Mouse (Mus musculus) macrophage (primary cell): ENCODE measurements around the gene Arhgap31. TPM values are rescaled to one million over a fixed set of nuclear protein-coding genes. Genes with fewer than 3 reads are reported as not detected.
"Not testable (repeated sequence)": the region's sequence is repeated elsewhere in the genome, so short reads cannot be mapped to it uniquely, and the experiment has no call there.

Experiments used
- H3K27ac ChIP-seq: fragments of 350-480 bp; formaldehyde crosslinking; 2 replicates; pipeline ENCODE4 v1.9.0; 2021
- H3K36me3 ChIP-seq: fragments of 350-480 bp; formaldehyde crosslinking; 2 replicates; pipeline ENCODE4 v1.9.0; 2021; ENCODE audit errors: inconsistent target
- H3K4me3 ChIP-seq: fragments of 350-480 bp; formaldehyde crosslinking; 2 replicates; pipeline ENCODE4 v1.9.0; 2021; ENCODE audit errors: inconsistent target
- H3K79me2 ChIP-seq: fragments of 350-480 bp; formaldehyde crosslinking; 2 replicates; pipeline ENCODE4 v1.9.0; 2021; ENCODE audit errors: inconsistent target
- WGBS: methylation state at CpG from one replicate; pipeline ENCODE4 v1.1.7; 2026; ENCODE audit warnings: inconsistent platforms; ENCODE audit not compliant: missing documents; 5-methylcytosine and 5-hydroxymethylcytosine counted together
- polyA plus RNA-seq: library from polyadenylated mRNA; stranded (reverse); fragments of 250-400 nt; gene quantifications from 3 replicates; pipeline ENCODE4 v1.2.4, GENCODE M21; 2018; ENCODE audit warnings: inconsistent platforms

Gene Arhgap31
- polyA plus RNA-seq, 1 experiment from 2014 or later = 40.3 TPM

GRCm38 (mm10) chr16:38687673-38688072, 25.4 kb downstream of the Arhgap31 start:
- Histone ChIP-seq H3K79me2 (peaks cover 75% of the 10 kb centered on the region), H3K36me3 (peaks cover 13% of the 10 kb centered on the region; the same call in 1 of the 2 replicates), H3K27ac (no peak overlapping the region), H3K4me3 (no peak overlapping the region)
- WGBS = 92% methylated on average over 6 of the region's 6 CpGs

DNA sequence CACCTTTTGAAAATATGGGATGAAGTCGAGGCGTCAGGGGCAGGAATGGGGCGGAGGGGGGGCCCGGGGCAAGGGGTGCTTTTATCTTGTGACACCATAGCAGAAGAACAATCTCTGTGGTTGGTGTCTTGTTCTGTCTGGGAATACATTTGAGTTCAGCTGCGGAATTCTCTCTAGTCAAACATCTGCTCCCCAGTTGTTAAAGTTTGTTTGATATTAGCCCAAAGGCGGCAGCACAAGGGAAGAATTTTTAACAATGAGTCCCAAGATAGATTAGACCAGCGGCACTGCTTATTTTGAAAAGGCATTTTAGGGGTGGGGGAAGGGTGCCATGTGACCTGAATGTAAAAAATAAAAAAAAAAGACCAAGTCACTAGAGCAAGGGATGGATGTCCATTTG, 30.0 kb downstream of the Arhgap31 start:
- Histone ChIP-seq H3K27ac (no peak overlapping the region), H3K36me3 (peaks cover 6% of the 10 kb centered on the region; the same call in 1 of the 2 replicates), H3K4me3 (no peak overlapping the region), H3K79me2 (peaks cover 64% of the 10 kb centered on the region; the same call in 1 of the 2 replicates)
- WGBS = 99% methylated on average over 7 of the region's 7 CpGs

- no peak overlapping the region for H3K27ac ChIP-seq
- H3K36me3 ChIP-seq = peaks cover 6% of the 10 kb centered on the region; the same call in 1 of the 2 replicates
- WGBS = 91% methylated on average over 2 of the region's 2 CpGs
- no peak overlapping the region for H3K4me3 ChIP-seq
- peaks cover 64% of the 10 kb centered on the region; the same call in 1 of the 2 replicates for H3K79me2 ChIP-seq
Measured at GRCm38 (mm10) chr16:38681313-38681712, 31.8 kb downstream of the Arhgap31 start.

DNA sequence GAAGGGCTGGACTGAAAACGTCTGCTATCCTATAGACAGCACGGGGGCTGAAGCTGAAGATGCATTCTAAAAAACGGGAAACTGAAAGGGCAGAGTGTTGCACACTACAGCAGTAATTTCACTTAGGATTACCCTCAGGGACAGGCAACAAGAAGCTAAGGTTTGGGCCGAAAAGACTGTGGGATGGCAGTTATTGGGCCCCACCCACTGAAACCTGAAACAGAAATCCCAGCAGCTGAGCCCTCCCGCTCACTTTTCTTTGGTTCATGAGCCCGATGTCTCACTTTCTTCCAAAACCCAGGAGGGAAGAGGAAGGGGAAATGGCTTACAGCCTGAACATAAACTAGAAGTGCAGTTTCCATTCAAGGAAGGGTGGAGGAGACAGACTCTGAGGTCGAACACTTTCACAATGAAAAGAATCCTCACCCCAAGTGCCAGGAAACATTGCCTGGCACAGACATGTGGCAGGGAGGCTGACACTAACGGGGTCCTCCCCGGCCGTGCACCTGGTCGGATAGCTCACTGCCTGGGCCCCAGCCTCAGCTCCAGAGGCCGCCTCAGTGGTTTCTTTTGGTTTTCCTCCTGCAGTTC, 33.5 kb downstream of the Arhgap31 start:
- H3K4me3 ChIP-seq = peak overlapping the region; percentile 23
- 6% methylated on average over 12 of the region's 12 CpGs for WGBS
- peak overlapping the region; percentile 83 for H3K27ac ChIP-seq
- H3K36me3 ChIP-seq = 0 out of 2 replicates have a peak, but pooled peaks cover 3% of the 10 kb centered on the region
- H3K79me2 ChIP-seq = peaks cover 81% of the 10 kb centered on the region; the same call in 1 of the 2 replicates

GRCm38 (mm10) chr16:38678853-38679252, 34.2 kb downstream of the Arhgap31 start:
- peaks cover 88% of the 10 kb centered on the region for H3K79me2 ChIP-seq
- H3K4me3 ChIP-seq = peak overlapping the region; percentile 23
- H3K27ac ChIP-seq = peak overlapping the region; percentile 83
- H3K36me3 ChIP-seq = peaks cover 4% of the 10 kb centered on the region; the same call in 1 of the 2 replicates
- 23% methylated on average over 8 of the region's 8 CpGs for WGBS

GRCm38 (mm10) chr16:38677941-38678340, 35.1 kb downstream of the Arhgap31 start:
- WGBS = 91% methylated on average over 2 of the region's 2 CpGs
- peaks cover 89% of the 10 kb centered on the region for H3K79me2 ChIP-seq
- H3K27ac ChIP-seq, H3K36me3 ChIP-seq, H3K4me3 ChIP-seq: not testable (repeated sequence)

DNA sequence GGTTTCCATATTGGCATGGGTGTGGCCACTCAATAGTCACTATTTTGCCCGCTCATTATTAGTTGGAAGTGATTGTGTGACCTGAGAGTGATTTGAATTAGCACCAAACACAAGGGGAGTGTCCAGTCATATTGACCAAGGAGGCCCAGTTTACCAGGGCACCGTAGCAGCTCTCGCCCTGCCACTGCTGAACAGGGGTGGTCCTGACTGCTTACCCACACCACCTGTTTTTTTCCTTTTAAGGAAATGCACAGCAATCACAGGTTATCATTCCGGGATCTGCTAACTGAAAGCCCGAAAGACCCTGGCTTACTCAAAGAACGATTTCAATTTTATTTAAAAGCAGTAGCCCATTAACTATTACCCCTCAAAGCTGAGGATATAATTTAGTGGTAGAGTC, 35.9 kb downstream of the Arhgap31 start:
- no peak overlapping the region for H3K27ac ChIP-seq
- no peak overlapping the region for H3K4me3 ChIP-seq
- WGBS = 94% methylated on average over 6 of the region's 6 CpGs
- H3K79me2 ChIP-seq = peaks cover 89% of the 10 kb centered on the region
- H3K36me3 ChIP-seq = peaks cover 9% of the 10 kb centered on the region; the same call in 1 of the 2 replicates

GRCm38 (mm10) chr16:38676647-38677046, 36.4 kb downstream of the Arhgap31 start:
- Histone ChIP-seq H3K4me3 (no peak overlapping the region), H3K27ac (no peak overlapping the region), H3K36me3 (peaks cover 9% of the 10 kb centered on the region; the same call in 1 of the 2 replicates), H3K79me2 (peaks cover 89% of the 10 kb centered on the region)
- 96% methylated on average over 3 of the region's 4 CpGs for WGBS

DNA sequence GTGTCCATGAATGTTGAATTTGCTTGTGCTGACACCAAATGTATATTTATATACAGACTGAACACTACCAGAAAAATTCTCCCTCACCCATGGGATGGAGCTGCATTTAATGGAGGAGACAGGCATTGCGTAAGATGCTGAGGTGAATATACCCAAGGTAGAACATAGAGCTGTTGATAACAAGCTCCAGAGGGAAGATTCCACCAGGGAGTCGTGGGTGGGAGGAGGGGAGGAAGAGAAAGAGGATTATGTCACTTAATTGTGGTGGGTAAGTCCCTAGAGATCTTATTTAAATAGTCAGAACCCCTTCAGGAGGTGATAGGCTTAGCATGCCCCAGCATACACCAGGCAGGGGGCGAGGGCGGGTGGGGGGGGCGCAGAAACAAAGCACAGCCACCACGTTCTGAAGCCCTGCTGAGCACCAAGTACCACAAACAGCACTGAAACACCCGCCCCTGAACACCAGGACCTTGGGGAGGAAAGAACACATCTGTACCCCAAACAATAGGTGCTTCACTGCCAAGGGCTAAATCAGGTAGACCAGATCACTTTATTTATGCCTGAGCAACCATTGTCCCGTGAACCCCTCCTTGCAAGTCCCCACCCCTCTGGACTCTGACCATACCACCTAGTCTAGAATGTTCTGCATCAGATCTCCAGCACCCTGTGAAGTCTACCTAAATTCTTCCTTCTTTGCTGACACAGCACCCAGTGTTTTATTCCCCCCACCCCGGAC, 37.3 kb downstream of the Arhgap31 start:
- WGBS = 86% methylated on average over 9 of the region's 9 CpGs
- peak overlapping the region; percentile 39 for H3K27ac ChIP-seq
- no peak overlapping the region for H3K4me3 ChIP-seq
- peaks cover 89% of the 10 kb centered on the region for H3K79me2 ChIP-seq
- peaks cover 9% of the 10 kb centered on the region; the same call in 1 of the 2 replicates for H3K36me3 ChIP-seq

GRCm38 (mm10) chr16:38674891-38675290, 38.2 kb downstream of the Arhgap31 start:
- WGBS = 94% methylated on average over 11 of the region's 11 CpGs
- no peak overlapping the region for H3K4me3 ChIP-seq
- H3K27ac ChIP-seq = peak overlapping the region; percentile 39
- H3K36me3 ChIP-seq = peaks cover 9% of the 10 kb centered on the region; the same call in 1 of the 2 replicates
- H3K79me2 ChIP-seq = peaks cover 90% of the 10 kb centered on the region

DNA sequence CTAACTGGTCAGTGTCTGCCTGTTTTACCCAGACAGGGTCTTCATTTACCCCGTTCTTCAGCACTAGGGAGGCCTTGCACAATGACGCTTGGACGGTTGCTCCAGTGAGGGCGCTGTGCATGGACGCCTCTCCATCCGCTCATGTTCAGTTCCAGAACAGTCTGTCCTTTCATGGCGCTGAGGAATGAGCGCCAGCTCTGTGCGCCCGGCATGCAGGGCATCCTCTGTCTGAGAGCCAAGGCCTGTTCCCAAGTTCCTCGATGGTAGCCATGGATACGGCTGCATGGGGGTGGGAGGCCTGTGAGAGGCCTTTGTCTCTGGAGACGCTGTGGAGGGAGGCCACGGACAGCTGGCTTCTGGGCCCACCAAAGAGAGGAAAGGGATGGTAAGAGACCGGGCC, 39.6 kb downstream of the Arhgap31 start:
- Histone ChIP-seq H3K36me3 (peaks cover 9% of the 10 kb centered on the region; the same call in 1 of the 2 replicates), H3K4me3 (no peak overlapping the region), H3K79me2 (peaks cover 100% of the 10 kb centered on the region), H3K27ac (no peak overlapping the region)
- over 99% methylated on average over 14 of the region's 15 CpGs for WGBS

DNA sequence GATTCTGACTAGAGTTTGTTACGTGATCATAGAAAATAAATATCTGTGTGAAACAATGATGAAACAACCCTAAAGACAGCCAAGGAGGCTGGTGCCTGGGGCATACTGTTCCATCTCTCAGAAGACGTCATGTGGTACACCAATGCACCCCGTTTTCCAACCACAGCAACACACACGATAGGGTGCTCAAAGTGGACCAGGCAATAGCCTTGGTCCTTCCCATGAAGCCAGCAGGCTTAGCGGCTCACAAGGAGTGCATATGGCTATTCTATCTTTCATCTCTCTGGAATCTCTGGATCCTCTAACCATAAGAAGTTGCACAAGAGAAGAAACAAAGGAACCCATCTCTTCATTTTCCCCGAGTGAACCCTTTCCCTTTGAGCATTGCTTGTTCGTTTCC, 40.1 kb downstream of the Arhgap31 start:
- peaks cover 9% of the 10 kb centered on the region; the same call in 1 of the 2 replicates for H3K36me3 ChIP-seq

GRCm38 (mm10) chr16:38672370-38672769, 40.7 kb downstream of the Arhgap31 start:
- 97% methylated on average over 5 of the region's 5 CpGs for WGBS

More for the DNA sequence above, 40.1 kb downstream of the Arhgap31 start:
- H3K79me2 ChIP-seq = peaks cover 100% of the 10 kb centered on the region
- 91% methylated on average over 7 of the region's 7 CpGs for WGBS
- H3K27ac ChIP-seq = no peak overlapping the region
- no peak overlapping the region for H3K4me3 ChIP-seq

DNA sequence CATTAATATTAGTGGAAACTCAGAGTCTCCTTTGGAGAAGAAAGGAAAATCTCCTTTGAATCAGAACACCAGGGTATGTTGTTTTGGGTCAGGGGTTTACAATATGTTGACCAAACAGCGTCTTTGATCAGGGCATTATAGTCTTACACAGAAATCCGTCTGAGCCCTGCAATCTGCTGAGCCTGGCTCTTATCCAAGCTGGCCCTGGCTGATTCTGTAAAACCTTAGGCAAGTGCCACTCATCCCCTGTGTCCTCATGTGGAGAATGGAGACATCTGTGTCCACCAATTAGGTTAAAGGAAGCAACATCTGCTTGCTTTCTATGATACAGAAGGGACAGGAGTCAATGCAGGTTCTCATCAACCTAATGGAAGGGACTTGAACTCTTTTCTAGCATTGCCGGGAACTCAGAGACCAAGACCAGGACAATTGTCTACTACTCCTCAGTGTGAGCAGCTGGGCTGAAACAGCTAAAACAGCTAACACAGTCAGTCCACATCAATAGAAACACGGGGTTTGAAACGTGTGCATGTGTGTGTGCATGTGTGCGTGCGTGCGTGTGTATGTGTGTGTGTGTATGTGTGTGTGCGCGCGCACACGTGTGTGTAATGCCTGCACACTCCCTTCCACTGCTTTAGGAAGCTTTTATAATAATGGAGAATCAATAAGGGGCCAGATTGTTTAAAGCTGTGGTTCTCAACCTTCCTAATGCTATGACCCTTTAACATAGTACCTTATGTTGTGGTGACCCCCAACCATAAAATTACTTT, 42.3 kb downstream of the Arhgap31 start:
- H3K27ac ChIP-seq = no peak overlapping the region
- peaks cover 99% of the 10 kb centered on the region for H3K79me2 ChIP-seq
- H3K36me3 ChIP-seq = peaks cover 9% of the 10 kb centered on the region; the same call in 1 of the 2 replicates
- H3K4me3 ChIP-seq = no peak overlapping the region
- 96% methylated on average over 12 of the region's 12 CpGs for WGBS

More at GRCm38 (mm10) chr16:38672370-38672769, 40.7 kb downstream of the Arhgap31 start:
- Histone ChIP-seq H3K36me3 (peaks cover 9% of the 10 kb centered on the region; the same call in 1 of the 2 replicates), H3K27ac (no peak overlapping the region), H3K4me3 (no peak overlapping the region), H3K79me2 (peaks cover 99% of the 10 kb centered on the region)
